Mouse (Mus musculus) liver, embryonic 15.5 days (tissue): Measurements from ENCODE around the gene Itgb1. TPM values are rescaled to one million over a fixed set of nuclear protein-coding genes. Genes with fewer than 3 reads are reported as not detected.

ENCODE experiments used
- ATAC-seq: fragments of 200-750 bp; cut with Nextera tagmentation; 2 replicates; pipeline ENCODE4 v1.8.0; 2017; ENCODE audit warnings: moderate number of reproducible peaks, mild to moderate bottlenecking, moderate library complexity; ENCODE audit not compliant: insufficient read depth
- H3K27ac ChIP-seq: fragments of 300-500 bp; sonication (generic); replicated peaks from 2 replicates; pipeline ENCODE4 v1.5.1; 2015; ENCODE audit warnings: mild to moderate bottlenecking, inconsistent platforms
- H3K27me3 ChIP-seq: fragments of 300-500 bp; sonication (generic); 2 replicates; pipeline ENCODE4 v1.6.1; 2015; ENCODE audit warnings: mild to moderate bottlenecking, inconsistent platforms
- H3K36me3 ChIP-seq: fragments of 300-500 bp; sonication (generic); replicated peaks from 2 replicates; pipeline ENCODE4 v1.6.1; 2015; ENCODE audit warnings: moderate library complexity, mild to moderate bottlenecking, inconsistent platforms
- H3K4me1 ChIP-seq: fragments of 300-500 bp; sonication (generic); replicated peaks from 2 replicates; pipeline ENCODE4 v1.6.1; 2015; ENCODE audit warnings: inconsistent platforms
- H3K4me2 ChIP-seq: fragments of 300-500 bp; sonication (generic); 2 replicates; pipeline ENCODE4 v1.6.1; 2015; ENCODE audit warnings: moderate library complexity, mild to moderate bottlenecking, inconsistent platforms
- H3K4me3 ChIP-seq: fragments of 300-500 bp; sonication (generic); replicated peaks from 2 replicates; pipeline ENCODE4 v1.5.1; 2015; ENCODE audit warnings: mild to moderate bottlenecking, inconsistent platforms
- H3K9ac ChIP-seq: fragments of 300-500 bp; sonication (generic); 2 replicates; pipeline ENCODE4 v1.6.1; 2015; ENCODE audit warnings: moderate library complexity, mild to moderate bottlenecking, inconsistent platforms
- H3K9me3 ChIP-seq: fragments of 300-500 bp; sonication (generic); replicated peaks from 2 replicates; pipeline ENCODE4 v1.6.1; 2016; ENCODE audit warnings: inconsistent platforms
- WGBS: fragments of 180-500 bp; shearing (Covaris S2); methylation state at CpG from one replicate; pipeline ENCODE4 v1.1.7; 2015; ENCODE audit warnings: mixed read lengths; ENCODE audit not compliant: insufficient replicate concordance; 5-methylcytosine and 5-hydroxymethylcytosine counted together
- polyA plus RNA-seq: library from polyadenylated mRNA; unstranded; fragments of >200 nt; fragmentation: Nextera tagmentation; extraction: Ambion mirVana; gene quantifications from 2 replicates; pipeline ENCODE4 v1.2.1, GENCODE M21; 2015

Itgb1 gene
- polyA plus RNA-seq, 1 experiment from 2014 or later = 73.1 TPM

GRCm38 (mm10) chr8:128662696-128663095 lies 22.8 kb upstream of the Itgb1 start:
- WGBS = 77% methylated on average over 2 of the region's 2 CpGs
- H3K9me3 ChIP-seq = no peaks in the 10 kb centered on the region
- H3K4me3 ChIP-seq = no peak overlapping the region
- no peaks in the 10 kb centered on the region for H3K36me3 ChIP-seq
- ATAC-seq = no peak
- no peak overlapping the region for H3K9ac ChIP-seq
- no peak overlapping the region for H3K4me2 ChIP-seq
- H3K4me1 ChIP-seq = no peaks in the 10 kb centered on the region
- H3K27ac ChIP-seq = no peak overlapping the region
- no peaks in the 10 kb centered on the region for H3K27me3 ChIP-seq

GRCm38 (mm10) chr8:128663106-128663505 lies 22.3 kb upstream of the Itgb1 start:
- WGBS = 47% methylated on average over 2 of the region's 2 CpGs

GRCm38 (mm10) chr8:128666576-128667263 lies 18.7 kb upstream of the Itgb1 start:
- Histone ChIP-seq H3K27ac (no peak overlapping the region), H3K9ac (no peak overlapping the region), H3K4me3 (no peak overlapping the region), H3K4me2 (no peak overlapping the region), H3K27me3 (no peaks in the 10 kb centered on the region), H3K36me3 (no peaks in the 10 kb centered on the region), H3K4me1 (no peaks in the 10 kb centered on the region), H3K9me3 (no peaks in the 10 kb centered on the region)
- 67% methylated on average over 4 of the region's 4 CpGs for WGBS
- no peak for ATAC-seq

More at GRCm38 (mm10) chr8:128663106-128663505, 22.3 kb upstream of the Itgb1 start:
- H3K4me3 ChIP-seq = no peak overlapping the region
- no peak overlapping the region for H3K27ac ChIP-seq
- H3K9me3 ChIP-seq = no peaks in the 10 kb centered on the region
- H3K27me3 ChIP-seq = no peaks in the 10 kb centered on the region
- ATAC-seq = no peak
- no peak overlapping the region for H3K9ac ChIP-seq
- H3K36me3 ChIP-seq = no peaks in the 10 kb centered on the region
- no peak overlapping the region for H3K4me2 ChIP-seq
- no peaks in the 10 kb centered on the region for H3K4me1 ChIP-seq

GRCm38 (mm10) chr8:128671813-128672212 lies 13.6 kb upstream of the Itgb1 start:
- Histone ChIP-seq H3K4me2 (no peak overlapping the region), H3K36me3 (no peaks in the 10 kb centered on the region), H3K4me1 (no peaks in the 10 kb centered on the region), H3K4me3 (no peak overlapping the region), H3K9me3 (no peaks in the 10 kb centered on the region), H3K9ac (no peak overlapping the region), H3K27ac (no peak overlapping the region), H3K27me3 (no peaks in the 10 kb centered on the region)
- no peak for ATAC-seq
- 83% methylated on average over 1 of the region's 1 CpGs for WGBS

GRCm38 (mm10) chr8:128672441-128672840 lies 13.0 kb upstream of the Itgb1 start:
- Histone ChIP-seq H3K4me2 (no peak overlapping the region), H3K9ac (no peak overlapping the region), H3K27ac (no peak overlapping the region), H3K27me3 (no peaks in the 10 kb centered on the region), H3K9me3 (no peaks in the 10 kb centered on the region), H3K4me1 (no peaks in the 10 kb centered on the region), H3K36me3 (no peaks in the 10 kb centered on the region), H3K4me3 (no peak overlapping the region)
- 55% methylated on average over 2 of the region's 2 CpGs for WGBS
- ATAC-seq = no peak

- no peak for ATAC-seq
- no peaks in the 10 kb centered on the region for H3K27me3 ChIP-seq
- no peak overlapping the region for H3K9ac ChIP-seq
- no peaks in the 10 kb centered on the region for H3K9me3 ChIP-seq
- no peak overlapping the region for H3K4me2 ChIP-seq
- no peak overlapping the region for H3K27ac ChIP-seq
- no peak overlapping the region for H3K4me3 ChIP-seq
- 40% methylated on average over 1 of the region's 1 CpGs for WGBS
- no peaks in the 10 kb centered on the region for H3K36me3 ChIP-seq
- H3K4me1 ChIP-seq = no peaks in the 10 kb centered on the region
Observed at GRCm38 (mm10) chr8:128672950-128673349, 12.5 kb upstream of the Itgb1 start.

- Histone ChIP-seq H3K4me1 (0 out of 2 replicates have a peak, but pooled peaks cover 11% of the 10 kb centered on the region), H3K4me3 (no peak overlapping the region), H3K27me3 (no peaks in the 10 kb centered on the region), H3K9me3 (no peaks in the 10 kb centered on the region), H3K9ac (no peak overlapping the region), H3K36me3 (no peaks in the 10 kb centered on the region), H3K4me2 (no peak overlapping the region), H3K27ac (no peak overlapping the region)
- ATAC-seq = no peak
- 67% methylated on average over 3 of the region's 3 CpGs for WGBS
Observed at GRCm38 (mm10) chr8:128675848-128676629, 9.4 kb upstream of the Itgb1 start.

GRCm38 (mm10) chr8:128679909-128680308 lies 5.5 kb upstream of the Itgb1 start:
- Histone ChIP-seq H3K27ac (peak overlapping the region; percentile 56), H3K4me3 (no peak overlapping the region)
- ATAC-seq = no peak

GRCm38 (mm10) chr8:128680548-128681325 lies 4.7 kb upstream of the Itgb1 start:
- no peak for ATAC-seq
- Histone ChIP-seq H3K27me3 (no peaks in the 10 kb centered on the region), H3K9ac (no peak overlapping the region), H3K27ac (no peak overlapping the region), H3K4me2 (no peak overlapping the region), H3K36me3 (no peaks in the 10 kb centered on the region), H3K4me3 (no peak overlapping the region), H3K9me3 (no peaks in the 10 kb centered on the region), H3K4me1 (peaks cover 25% of the 10 kb centered on the region)
- WGBS = 65% methylated on average over 2 of the region's 2 CpGs

More at GRCm38 (mm10) chr8:128679909-128680308, 5.5 kb upstream of the Itgb1 start:
- WGBS = 53% methylated on average over 2 of the region's 2 CpGs
- Histone ChIP-seq H3K9me3 (no peaks in the 10 kb centered on the region), H3K27me3 (no peaks in the 10 kb centered on the region), H3K4me2 (no peak overlapping the region), H3K9ac (no peak overlapping the region), H3K36me3 (no peaks in the 10 kb centered on the region), H3K4me1 (peaks cover 23% of the 10 kb centered on the region)

GRCm38 (mm10) chr8:128681970-128682369 lies 3.5 kb upstream of the Itgb1 start:
- no peaks in the 10 kb centered on the region for H3K9me3 ChIP-seq
- no peak overlapping the region for H3K9ac ChIP-seq
- no peak for ATAC-seq
- no peak overlapping the region for H3K4me3 ChIP-seq
- H3K36me3 ChIP-seq = no peaks in the 10 kb centered on the region
- WGBS = 62% methylated on average over 3 of the region's 3 CpGs
- H3K4me2 ChIP-seq = no peak overlapping the region
- H3K27me3 ChIP-seq = no peaks in the 10 kb centered on the region
- H3K4me1 ChIP-seq = peaks cover 25% of the 10 kb centered on the region
- H3K27ac ChIP-seq = no peak overlapping the region
